Mouse (Mus musculus) layer of hippocampus, postnatal 25 days (tissue): ENCODE data around the gene Nol9. TPM values are rescaled to one million over a fixed set of nuclear protein-coding genes. Genes with fewer than 3 reads are reported as not detected.
A peak's percentile ranks its signal among the peaks of the same experiment; 100 is the strongest.

Experiments used
- DNase-seq, 2 experiments: peaks; one replicate each; pipeline ENCODE4 v3.0.0; 2022; ENCODE audit warnings: mixed read lengths in 2 of 2, low spot score in 1 of 2; ENCODE audit errors: extremely low spot score in 1 of 2
- total RNA-seq, 2 experiments: library from RNA; stranded (reverse); gene quantifications; 2 replicates each; pipeline ENCODE4 v1.2.3; 2021

Nol9 gene
- total RNA-seq, 2 experiments from 2014 or later = 20.9 to 22.3 TPM

- no peak for DNase-seq
These were observed 3.0 kb downstream of the Nol9 start for GRCm38 (mm10) chr4:152041924-152042641.

GRCm38 (mm10) chr4:152043171-152043570, 4.0 kb downstream of the Nol9 start:
- DNase-seq = no peak

GRCm38 (mm10) chr4:152044609-152045008, 5.5 kb downstream of the Nol9 start:
- DNase-seq = no peak

GRCm38 (mm10) chr4:152062390-152063110, 23.4 kb downstream of the Nol9 start:
- DNase-seq = no peak

- DNase-seq = no peak
These were observed 28.2 kb downstream of the Nol9 start for GRCm38 (mm10) chr4:152067280-152067679.

- DNase-seq = no peak
These were observed 29.1 kb downstream of the Nol9 start for GRCm38 (mm10) chr4:152068166-152068724.

- DNase-seq = no peak
These were observed 30.1 kb downstream of the Nol9 start for GRCm38 (mm10) chr4:152069245-152069644.

- DNase-seq = no peak
These were observed 31.6 kb downstream of the Nol9 start for GRCm38 (mm10) chr4:152070494-152071396.

- DNase-seq = peak in 1 of 2 experiments; percentile 22
These were observed 33.0 kb downstream of the Nol9 start, which contains the start of gene Plekhg5 for GRCm38 (mm10) chr4:152072121-152072601. Gene Plekhg5 (plus strand): TSS chr4:152072498.

- no peak for DNase-seq
These were observed 33.5 kb downstream of the Nol9 start for GRCm38 (mm10) chr4:152072655-152073054.

GRCm38 (mm10) chr4:152073715-152074114, 34.6 kb downstream of the Nol9 start:
- DNase-seq = no peak

- no peak for DNase-seq
These were observed 35.4 kb downstream of the Nol9 start for GRCm38 (mm10) chr4:152074548-152074947.

- DNase-seq = no peak
These were observed 38.1 kb downstream of the Nol9 start for GRCm38 (mm10) chr4:152077191-152077590.

GRCm38 (mm10) chr4:152078105-152078530, 39.0 kb downstream of the Nol9 start:
- no peak for DNase-seq

GRCm38 (mm10) chr4:152079261-152079660, 40.1 kb downstream of the Nol9 start:
- no peak for DNase-seq

- no peak for DNase-seq
These were observed 40.8 kb downstream of the Nol9 start for GRCm38 (mm10) chr4:152079931-152080330.

- no peak for DNase-seq
These were observed 44.6 kb downstream of the Nol9 start for GRCm38 (mm10) chr4:152083611-152084220.

- no peak for DNase-seq
These were observed 45.5 kb downstream of the Nol9 start for GRCm38 (mm10) chr4:152084616-152085015.

- DNase-seq = peak; percentile 60 to 67
These were observed 47.5 kb downstream of the Nol9 start for GRCm38 (mm10) chr4:152086505-152087210.
